Mouse (Mus musculus) lung, adult 2 months (tissue): ENCODE measurements around the gene Cpt1a. TPM values are rescaled to one million over a fixed set of nuclear protein-coding genes. Genes with fewer than 3 reads are reported as not detected.
A peak's percentile ranks its signal among the peaks of the same experiment; 100 is the strongest.

Experiments
- DNase-seq: peaks from one replicate; pipeline ENCODE4 v3.0.0; 2022
- H3K4me1 ChIP-seq: fragments of 200-500 bp; 2 replicates; pipeline ENCODE4 v1.6.1; 2011; ENCODE audit warnings: low read length; ENCODE audit not compliant: control insufficient read depth, insufficient read depth
- H3K4me3 ChIP-seq: fragments of 200-500 bp; replicated peaks from 2 replicates; pipeline ENCODE3; 2011; ENCODE audit warnings: low read depth, mild to moderate bottlenecking, control low read depth, low read length; ENCODE audit errors: extremely low read depth
- CTCF ChIP-seq: fragments of 200-500 bp; IDR thresholded peaks from 2 replicates; pipeline ENCODE4 v1.5.1; 2011; ENCODE audit warnings: mild to moderate bottlenecking, low read length, control low read depth; ENCODE audit not compliant: insufficient read depth
- POLR2A ChIP-seq: fragments of 200-500 bp; IDR thresholded peaks from 2 replicates; pipeline ENCODE4 v1.6.1; 2011; ENCODE audit warnings: low read depth, mild to moderate bottlenecking, control low read depth, low read length, borderline replicate concordance; ENCODE audit errors: extremely low read depth
- WGBS: fragments of 180-500 bp; shearing (Covaris S2); methylation state at CpG from one replicate; pipeline ENCODE4 v1.1.7; 2018; 5-methylcytosine and 5-hydroxymethylcytosine counted together
- polyA plus RNA-seq: library from polyadenylated mRNA; depleted of rRNA; stranded (reverse); fragments of >200 nt; gene quantifications from 2 replicates; pipeline ENCODE4 v1.2.3, GENCODE M21; 2012

Cpt1a gene
- polyA plus RNA-seq, 1 experiment: 126 TPM

GRCm38 (mm10) chr19:3336485-3337255, 14.5 kb downstream of the Cpt1a start:
- peaks cover 36% of the 10 kb centered on the region for H3K4me1 ChIP-seq
- WGBS: 55% methylated on average over 8 of the region's 8 CpGs
- no peak overlapping the region for H3K4me3 ChIP-seq
- DNase-seq: no peak
- TF ChIP-seq POLR2A: no peak
- TF ChIP-seq CTCF: no peak

GRCm38 (mm10) chr19:3339187-3339586, 17.1 kb downstream of the Cpt1a start:
- Histone ChIP-seq H3K4me1 (peaks cover 32% of the 10 kb centered on the region), H3K4me3 (no peak overlapping the region)
- WGBS: 72% methylated on average over 8 of the region's 8 CpGs
- DNase-seq: no peak
- TF ChIP-seq CTCF (no peak), POLR2A (no peak)

GRCm38 (mm10) chr19:3341021-3341420, 18.9 kb downstream of the Cpt1a start:
- Histone ChIP-seq H3K4me1 (peaks cover 22% of the 10 kb centered on the region), H3K4me3 (no peak overlapping the region)
- no peak for TF ChIP-seq CTCF
- TF ChIP-seq POLR2A: no peak
- no peak for DNase-seq
- 58% methylated on average over 3 of the region's 3 CpGs for WGBS

GRCm38 (mm10) chr19:3343929-3344328, 21.8 kb downstream of the Cpt1a start:
- no peak for DNase-seq
- no peak overlapping the region for H3K4me3 ChIP-seq
- WGBS: 59% methylated on average over 3 of the region's 3 CpGs
- H3K4me1 ChIP-seq: peaks cover 10% of the 10 kb centered on the region
- TF ChIP-seq CTCF (no peak), POLR2A (no peak)

- DNase-seq: no peak
- no peak for TF ChIP-seq CTCF
- TF ChIP-seq POLR2A: no peak
- Histone ChIP-seq H3K4me3 (no peak overlapping the region), H3K4me1 (peaks cover 5% of the 10 kb centered on the region)
- WGBS: 86% methylated on average over 8 of the region's 8 CpGs
Observed at GRCm38 (mm10) chr19:3344636-3345544, 22.8 kb downstream of the Cpt1a start.

GRCm38 (mm10) chr19:3347784-3348183, 25.6 kb downstream of the Cpt1a start:
- WGBS: 94% methylated on average over 1 of the region's 1 CpGs
- peak; percentile 27; the same call in 1 of the 2 replicates for TF ChIP-seq CTCF
- TF ChIP-seq POLR2A: no peak
- H3K4me1 ChIP-seq: peaks cover 12% of the 10 kb centered on the region
- no peak for DNase-seq
- no peak overlapping the region for H3K4me3 ChIP-seq

- H3K4me1 ChIP-seq: peaks cover 15% of the 10 kb centered on the region
- TF ChIP-seq CTCF (no peak), POLR2A (no peak)
- DNase-seq: peak; percentile 60
Observed at GRCm38 (mm10) chr19:3353415-3354111, 31.4 kb downstream of the Cpt1a start.

GRCm38 (mm10) chr19:3355096-3355495, 33.0 kb downstream of the Cpt1a start:
- peak; percentile 28 for DNase-seq
- no peak overlapping the region for H3K4me3 ChIP-seq
- peaks cover 15% of the 10 kb centered on the region for H3K4me1 ChIP-seq
- TF ChIP-seq POLR2A (no peak), CTCF (peak; percentile 12; the same call in 1 of the 2 replicates)
- WGBS: 72% methylated on average over 5 of the region's 5 CpGs

More at GRCm38 (mm10) chr19:3353415-3354111, 31.4 kb downstream of the Cpt1a start:
- 24% methylated on average over 7 of the region's 7 CpGs for WGBS
- H3K4me3 ChIP-seq: no peak overlapping the region

- Histone ChIP-seq H3K4me3 (no peak overlapping the region), H3K4me1 (peaks cover 15% of the 10 kb centered on the region)
- TF ChIP-seq CTCF (no peak), POLR2A (no peak)
- DNase-seq: no peak
- WGBS: 88% methylated on average over 5 of the region's 5 CpGs
Observed at GRCm38 (mm10) chr19:3356516-3356915, 34.4 kb downstream of the Cpt1a start.
